In the genomic region with DNA sequence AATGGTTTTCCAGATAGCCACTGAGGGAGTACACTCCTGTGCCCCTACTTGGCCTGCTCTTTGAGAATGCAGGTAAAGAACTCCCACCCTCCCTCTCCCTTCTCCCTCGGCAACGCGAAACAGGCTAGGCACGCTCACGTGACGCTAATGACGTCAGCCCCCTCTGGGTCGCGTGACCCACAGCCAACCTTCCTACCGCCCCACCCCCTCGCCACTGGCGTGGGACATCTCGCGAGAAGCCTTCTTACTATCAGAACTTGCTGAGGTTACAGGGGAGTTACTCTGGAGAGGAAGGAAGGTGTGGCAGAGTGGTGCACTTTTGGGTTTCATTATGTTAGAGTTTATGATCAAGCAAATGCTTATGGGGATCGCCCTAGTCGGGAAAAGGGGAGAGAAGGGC, we compare ENCODE assay signal across 8 mouse cellular contexts. TPM values are rescaled to one million over a fixed set of nuclear protein-coding genes. Genes with fewer than 3 reads are reported as not detected.
DNase-seq lines count a peak whose midpoint lies in the region; ATAC-seq lines count a peak whose summit lies in the region.

A gene (plus strand): TSS at position 217 of the 400 bp plus-strand sequence.

- H3K4me1 ChIP-seq in forebrain, embryonic 14.5 days (ENCODE audit: control insufficient read depth, insufficient read depth, low read length): peaks cover 10% of the 10 kb centered on the region
- H3K4me1 ChIP-seq in liver, embryonic 15.5 days (replicated peaks): peaks cover 9% of the 10 kb centered on the region; the same call in 1 of the 2 replicates
- peaks cover 2% of the 10 kb centered on the region; the same call in 1 of the 2 replicates for H3K4me1 ChIP-seq in neural tube, embryonic 11.5 days (ENCODE audit: control insufficient read depth, insufficient read depth, low read length)
- H3K4me1 ChIP-seq in stomach, embryonic 16.5 days (ENCODE audit: control insufficient read depth, insufficient read depth, low read length): no peaks in the 10 kb centered on the region

- H3K4me3 ChIP-seq in forebrain, embryonic 14.5 days (ENCODE audit: low read depth, low read length): peak within 1 kb of the TSS; percentile 79
- peak within 1 kb of the TSS; percentile 63 for H3K4me3 ChIP-seq in liver, embryonic 15.5 days (replicated peaks)
- peak within 1 kb of the TSS; percentile 75 for H3K4me3 ChIP-seq in neural tube, embryonic 11.5 days (ENCODE audit: low read depth, low read length)
- peak within 1 kb of the TSS; percentile 63 for H3K4me3 ChIP-seq in stomach, embryonic 16.5 days (replicated peaks; ENCODE audit: low read length)

- H3K4me2 ChIP-seq in forebrain, embryonic 14.5 days (ENCODE audit: low read length): peak within 1 kb of the TSS; percentile 89
- peak within 1 kb of the TSS; percentile 83 for H3K4me2 ChIP-seq in liver, embryonic 15.5 days
- peak within 1 kb of the TSS; percentile 94 for H3K4me2 ChIP-seq in neural tube, embryonic 11.5 days (ENCODE audit: low read depth)
- peak within 1 kb of the TSS; percentile 64 for H3K4me2 ChIP-seq in stomach, embryonic 16.5 days (ENCODE audit: low read depth, low read length)

- no peaks in the 10 kb centered on the region for H3K9me3 ChIP-seq in forebrain, embryonic 14.5 days (replicated peaks; ENCODE audit: control insufficient read depth, low read length)
- no peaks in the 10 kb centered on the region for H3K9me3 ChIP-seq in liver, embryonic 15.5 days (replicated peaks)
- H3K9me3 ChIP-seq in neural tube, embryonic 11.5 days (ENCODE audit: control insufficient read depth, low read length): no peaks in the 10 kb centered on the region
- no peaks in the 10 kb centered on the region for H3K9me3 ChIP-seq in stomach, embryonic 16.5 days (replicated peaks; ENCODE audit: control insufficient read depth, low read length)

- 0% methylated on average over 16 of the region's 16 CpGs for WGBS in forebrain, embryonic 14.5 days
- under 1% methylated on average over 16 of the region's 16 CpGs for WGBS in liver, embryonic 15.5 days (ENCODE audit: insufficient replicate concordance)
- WGBS in neural tube, embryonic 11.5 days: 0% methylated on average over 16 of the region's 16 CpGs
- WGBS in stomach, embryonic 16.5 days: 0% methylated on average over 16 of the region's 16 CpGs

- peak within 1 kb of the TSS; percentile 84 for H3K9ac ChIP-seq in forebrain, embryonic 14.5 days (ENCODE audit: low read length)
- peak within 1 kb of the TSS; percentile 48 for H3K9ac ChIP-seq in liver, embryonic 15.5 days
- peak within 1 kb of the TSS; percentile 85 for H3K9ac ChIP-seq in neural tube, embryonic 11.5 days (ENCODE audit: low read length)
- peak within 1 kb of the TSS; percentile 93 for H3K9ac ChIP-seq in stomach, embryonic 16.5 days (ENCODE audit: low read length)

- peak within 1 kb of the TSS; percentile 92 for H3K27ac ChIP-seq in forebrain, embryonic 14.5 days (ENCODE audit: low read depth, low read length)
- peak within 1 kb of the TSS; percentile 81 for H3K27ac ChIP-seq in liver, embryonic 15.5 days (replicated peaks)
- H3K27ac ChIP-seq in neural tube, embryonic 11.5 days (ENCODE audit: low read depth, low read length): peak within 1 kb of the TSS; percentile 93
- H3K27ac ChIP-seq in stomach, embryonic 16.5 days (ENCODE audit: low read length): peak within 1 kb of the TSS; percentile 100

- peak; percentile 98 for DNase-seq in ES-CJ7 (ENCODE audit: low read depth, low spot score)
- DNase-seq in cerebellum, adult 11-12 months: peak; percentile 97
- peak; percentile 98 for DNase-seq in forebrain, embryonic 14.5 days (ENCODE audit: low spot score)
- DNase-seq in heart, postnatal 10 days: peak; percentile 99
- DNase-seq in kidney, postnatal 4 days: peak; percentile 99
- DNase-seq in neural tube, embryonic 11.5 days (ENCODE audit: low spot score): peak; percentile 96

- H3K27me3 ChIP-seq in forebrain, embryonic 14.5 days (replicated peaks; ENCODE audit: control insufficient read depth, insufficient read depth, low read length): no peaks in the 10 kb centered on the region
- peaks cover 27% of the 10 kb centered on the region for H3K27me3 ChIP-seq in liver, embryonic 15.5 days
- no peaks in the 10 kb centered on the region for H3K27me3 ChIP-seq in neural tube, embryonic 11.5 days (ENCODE audit: control insufficient read depth, insufficient read depth, low read length)
- H3K27me3 ChIP-seq in stomach, embryonic 16.5 days (ENCODE audit: control insufficient read depth, insufficient read depth, low read length): no peaks in the 10 kb centered on the region

- intact Hi-C loops in heart, postnatal 10 days (cut with DNase I): loop anchor here (1.0 to 5.0 kb wide), 3 partner anchors 101 to 306 kb away; no protein-coding TSS in a partner anchor

- ATAC-seq in forebrain, embryonic 14.5 days: peak; percentile 90
- peak; percentile 83 for ATAC-seq in liver, embryonic 15.5 days (ENCODE audit: insufficient read depth)
- peak; percentile 91 for ATAC-seq in neural tube, embryonic 11.5 days (ENCODE audit: insufficient read depth, low FRiP score, low TSS enrichment)
- ATAC-seq in stomach, embryonic 16.5 days (ENCODE audit: insufficient read depth, low FRiP score): peak; percentile 93

- H3K36me3 ChIP-seq in forebrain, embryonic 14.5 days (ENCODE audit: control insufficient read depth, insufficient read depth, low read length): no peaks in the 10 kb centered on the region
- no peaks in the 10 kb centered on the region for H3K36me3 ChIP-seq in liver, embryonic 15.5 days (replicated peaks)
- no peaks in the 10 kb centered on the region for H3K36me3 ChIP-seq in neural tube, embryonic 11.5 days (ENCODE audit: control insufficient read depth, insufficient read depth, low read length)
- H3K36me3 ChIP-seq in stomach, embryonic 16.5 days (ENCODE audit: control insufficient read depth, insufficient read depth, low read length): no peaks in the 10 kb centered on the region

RNA-seq across cellular contexts. Expression of the gene that starts here (rescaled TPM):
- 25.5 and 30.3 TPM in 2 replicates for polyA plus RNA-seq in forebrain, embryonic 14.5 days (2014; fragmentation: Nextera tagmentation; extraction: Ambion mirVana)
- total RNA-seq in heart, postnatal 10 days (2021): 100 to 1,000 TPM; 187 to 196 TPM
- polyA plus RNA-seq in liver, embryonic 15.5 days (2015; fragmentation: Nextera tagmentation; extraction: Ambion mirVana): 3.8 and 4.3 TPM in 2 replicates
- polyA plus RNA-seq in neural tube, embryonic 11.5 days (2014; fragmentation: Nextera tagmentation; extraction: Ambion mirVana): 20.8 and 21.4 TPM in 2 replicates
- polyA plus RNA-seq in stomach, embryonic 16.5 days (2015; fragmentation: Nextera tagmentation; extraction: Ambion mirVana): 35.9 and 36.8 TPM in 2 replicates

Comparison
In these comparisons a context has a peak if more than half of its experiments do, and no peak if none do; other contexts are left out.
1. Peak in every context shown above with its lines: DNase-seq, ATAC-seq, H3K4me3 ChIP-seq and H3K27ac ChIP-seq.